Mouse (Mus musculus) MEL (cell line): ENCODE data around the gene Pls3. TPM values are rescaled to one million over a fixed set of nuclear protein-coding genes. Genes with fewer than 3 reads are reported as not detected.
A peak's percentile ranks its signal among the peaks of the same experiment; 100 is the strongest.

ENCODE experiments used
- DNase-seq: peaks from one replicate; pipeline ENCODE4 v3.0.0; 2011; ENCODE audit warnings: low read depth, low spot score
- H3K27ac ChIP-seq: 2 replicates; pipeline ENCODE4 v1.5.1; 2012; ENCODE audit warnings: low read depth, mild to moderate bottlenecking, control low read depth, low read length, moderate library complexity; ENCODE audit not compliant: control insufficient read depth
- H3K27me3 ChIP-seq, 2 experiments: fragments of 150-350 bp in 1 of 2; sonication (generic) in 1 of 2; 2 replicates each; pipeline ENCODE4 v1.6.1; 2012; ENCODE audit warnings: low read length in 2 of 2, mild to moderate bottlenecking in 2 of 2, improper control_type of control experiment in 1 of 2, moderate library complexity in 1 of 2; ENCODE audit not compliant: insufficient read depth in 2 of 2, control insufficient read depth in 1 of 2
- H3K36me3 ChIP-seq, 2 experiments: 2 replicates each; pipeline ENCODE4 v1.6.1; 2012 to 2014; ENCODE audit warnings: low read length in 2 of 2, improper control_type of control experiment in 1 of 2, inconsistent platforms in 1 of 2, mild to moderate bottlenecking in 1 of 2; ENCODE audit not compliant: insufficient read depth in 2 of 2, control insufficient read depth in 1 of 2
- H3K4me1 ChIP-seq, 2 experiments: fragments of 150-350 bp in 1 of 2; sonication (generic) in 1 of 2; 2 replicates each; pipeline ENCODE4 v1.6.1; 2012; ENCODE audit warnings: low read length in 2 of 2, improper control_type of control experiment in 1 of 2, mild to moderate bottlenecking in 1 of 2; ENCODE audit not compliant: insufficient read depth in 2 of 2, control insufficient read depth in 1 of 2
- H3K4me3 ChIP-seq, 2 experiments: fragments of 150-350 bp in 1 of 2; sonication (generic) in 1 of 2; 2 replicates each; pipeline ENCODE4 v1.5.1; 2012; ENCODE audit warnings: low read depth in 2 of 2, low read length in 2 of 2, mild to moderate bottlenecking in 2 of 2, moderate library complexity in 2 of 2, control low read depth in 1 of 2, improper control_type of control experiment in 1 of 2; ENCODE audit not compliant: control insufficient read depth in 1 of 2, insufficient read depth in 1 of 2
- H3K79me2 ChIP-seq: 2 replicates; pipeline ENCODE4 v1.6.1; 2012; ENCODE audit warnings: mild to moderate bottlenecking, low read length, moderate library complexity; ENCODE audit not compliant: control insufficient read depth, poor library complexity, insufficient read depth
- H3K9ac ChIP-seq: 2 replicates; pipeline ENCODE4 v1.6.1; 2012; ENCODE audit warnings: low read depth, mild to moderate bottlenecking, control low read depth, low read length, moderate library complexity; ENCODE audit not compliant: control insufficient read depth, poor library complexity, severe bottlenecking
- H3K9me3 ChIP-seq: fragments of 150-350 bp; sonication (generic); replicated peaks from 2 replicates; pipeline ENCODE4 v1.6.1; 2012; ENCODE audit warnings: mild to moderate bottlenecking, low read length, improper control_type of control experiment, moderate library complexity; ENCODE audit not compliant: insufficient read depth
- CHD2 ChIP-seq: IDR thresholded peaks from 2 replicates; pipeline ENCODE4 v1.6.1; 2011; ENCODE audit warnings: low read length, improper control_type of control experiment
- CTCF ChIP-seq, 3 experiments: IDR thresholded peaks in 2 of 3; conservative IDR thresholded peaks in 1 of 3; 2 replicates each; pipeline ENCODE4 v1.5.1; 2011 to 2012; ENCODE audit warnings: low read length in 3 of 3, low read depth in 2 of 3, mild to moderate bottlenecking in 2 of 3, improper control_type of control experiment in 1 of 3, inconsistent platforms in 1 of 3, mixed read lengths in 1 of 3, moderate library complexity in 1 of 3; ENCODE audit not compliant: control insufficient read depth in 1 of 3, insufficient read depth in 1 of 3, poor library complexity in 1 of 3, severe bottlenecking in 1 of 3
- ETS1 ChIP-seq: IDR thresholded peaks from 2 replicates; pipeline ENCODE4 v1.6.1; 2012; ENCODE audit warnings: low read depth, mild to moderate bottlenecking, inconsistent platforms, low read length, improper control_type of control experiment, moderate library complexity
- GATA1 ChIP-seq: IDR thresholded peaks from 2 replicates; pipeline ENCODE4 v1.6.1; 2011; ENCODE audit warnings: low read depth, low read length, improper control_type of control experiment
- HCFC1 ChIP-seq: IDR thresholded peaks from 2 replicates; pipeline ENCODE4 v1.6.1; 2012; ENCODE audit warnings: low read depth, mild to moderate bottlenecking, inconsistent platforms, low read length, improper control_type of control experiment, moderate library complexity
- JUND ChIP-seq: IDR thresholded peaks from 2 replicates; pipeline ENCODE4 v1.6.1; 2011; ENCODE audit warnings: low read depth, mild to moderate bottlenecking, improper control_type of control experiment, low read length
- KAT2A ChIP-seq: conservative IDR thresholded peaks from 2 replicates; pipeline ENCODE4 v1.6.1; 2012; ENCODE audit warnings: low read depth, low read length, improper control_type of control experiment, inconsistent platforms
- MAFK ChIP-seq: IDR thresholded peaks from 2 replicates; pipeline ENCODE4 v1.6.1; 2011; ENCODE audit warnings: low read depth, mild to moderate bottlenecking, low read length, improper control_type of control experiment, borderline replicate concordance
- MAZ ChIP-seq: IDR thresholded peaks from 2 replicates; pipeline ENCODE4 v1.6.1; 2012; ENCODE audit warnings: low read depth, mild to moderate bottlenecking, inconsistent platforms, low read length, improper control_type of control experiment
- MEF2A ChIP-seq: IDR thresholded peaks from 2 replicates; pipeline ENCODE4 v1.6.1; 2014; ENCODE audit warnings: low read depth, mild to moderate bottlenecking, inconsistent platforms, low read length, improper control_type of control experiment; ENCODE audit not compliant: poor library complexity, insufficient replicate concordance, severe bottlenecking; ENCODE audit errors: extremely low read depth
- MYB ChIP-seq: IDR thresholded peaks from 2 replicates; pipeline ENCODE4 v1.6.1; 2011; ENCODE audit warnings: mild to moderate bottlenecking, low read depth, low read length, improper control_type of control experiment
- NRF1 ChIP-seq: IDR thresholded peaks from 2 replicates; pipeline ENCODE4 v1.6.1; 2014; ENCODE audit warnings: low read depth, mild to moderate bottlenecking, inconsistent platforms, low read length, improper control_type of control experiment, moderate library complexity; ENCODE audit not compliant: poor library complexity, insufficient read depth, severe bottlenecking
- POLR2A ChIP-seq, 2 experiments: IDR thresholded peaks; 2 replicates each; pipeline ENCODE4 v1.6.1; 2011 to 2012; ENCODE audit warnings: low read length in 2 of 2, mild to moderate bottlenecking in 2 of 2, control low read depth in 1 of 2, improper control_type of control experiment in 1 of 2, low read depth in 1 of 2, moderate library complexity in 1 of 2; ENCODE audit not compliant: control insufficient read depth in 1 of 2, insufficient read depth in 1 of 2, poor library complexity in 1 of 2
- POLR2AphosphoS2 ChIP-seq: IDR thresholded peaks from 2 replicates; pipeline ENCODE4 v1.6.1; 2011; ENCODE audit warnings: low read length, improper control_type of control experiment
- POLR2AphosphoS5 ChIP-seq: IDR thresholded peaks from 2 replicates; pipeline ENCODE4 v1.6.1; 2012; ENCODE audit warnings: low read depth, borderline replicate concordance, mild to moderate bottlenecking, inconsistent platforms, low read length, moderate library complexity, mixed read lengths
- RAD21 ChIP-seq: IDR thresholded peaks from 2 replicates; pipeline ENCODE4 v1.6.1; 2011; ENCODE audit warnings: mild to moderate bottlenecking, low read depth, low read length, improper control_type of control experiment
- RCOR1 ChIP-seq: IDR thresholded peaks from 2 replicates; pipeline ENCODE4 v1.6.1; 2012; ENCODE audit warnings: low read depth, mild to moderate bottlenecking, inconsistent platforms, low read length, improper control_type of control experiment
- SMC3 ChIP-seq: IDR thresholded peaks from 2 replicates; pipeline ENCODE4 v1.6.1; 2011; ENCODE audit warnings: low read depth, low read length, improper control_type of control experiment
- TAL1 ChIP-seq: IDR thresholded peaks from 2 replicates; pipeline ENCODE4 v1.6.1; 2012; ENCODE audit warnings: mild to moderate bottlenecking, inconsistent platforms, low read length, moderate library complexity, mixed read lengths
- TCF12 ChIP-seq: IDR thresholded peaks from 2 replicates; pipeline ENCODE4 v1.6.1; 2014; ENCODE audit warnings: low read depth, mild to moderate bottlenecking, inconsistent platforms, low read length, improper control_type of control experiment, moderate library complexity
- UBTF ChIP-seq: IDR thresholded peaks from 2 replicates; pipeline ENCODE4 v1.6.1; 2012; ENCODE audit warnings: low read depth, mild to moderate bottlenecking, inconsistent platforms, low read length, improper control_type of control experiment, moderate library complexity, borderline replicate concordance; ENCODE audit not compliant: insufficient read depth
- USF1 ChIP-seq: IDR thresholded peaks from 2 replicates; pipeline ENCODE4 v1.6.1; 2014; ENCODE audit warnings: low read depth, mild to moderate bottlenecking, inconsistent platforms, low read length, improper control_type of control experiment, moderate library complexity
- USF2 ChIP-seq, 2 experiments: IDR thresholded peaks; 2 replicates each; pipeline ENCODE4 v1.6.1; 2011 to 2012; ENCODE audit warnings: improper control_type of control experiment in 2 of 2, low read length in 2 of 2, borderline replicate concordance in 1 of 2, inconsistent platforms in 1 of 2, low read depth in 1 of 2, mild to moderate bottlenecking in 1 of 2; ENCODE audit not compliant: insufficient read depth in 1 of 2
- ZC3H11A ChIP-seq: IDR thresholded peaks from 2 replicates; pipeline ENCODE4 v1.6.1; 2012; ENCODE audit warnings: low read depth, mild to moderate bottlenecking, inconsistent platforms, low read length, improper control_type of control experiment
- ZKSCAN1 ChIP-seq: IDR thresholded peaks from 2 replicates; pipeline ENCODE4 v1.6.1; 2012; ENCODE audit warnings: low read depth, mild to moderate bottlenecking, inconsistent platforms, low read length, improper control_type of control experiment, moderate library complexity
- ZNF384 ChIP-seq: IDR thresholded peaks from 2 replicates; pipeline ENCODE4 v1.6.1; 2012; ENCODE audit warnings: low read depth, mild to moderate bottlenecking, inconsistent platforms, low read length, improper control_type of control experiment
- polyA plus RNA-seq, 2 experiments: library from polyadenylated mRNA; stranded (reverse) in 1 of 2; unstranded in 1 of 2; fragments of >175 nt in 1 of 2; fragments of >200 nt in 1 of 2; gene quantifications; 2 replicates each; pipeline versions ENCODE4 v1.2.1 to v1.2.4; 2012; ENCODE audit warnings: low replicate concordance in 2 of 2, low read depth in 1 of 2; ENCODE audit not compliant: insufficient read length in 2 of 2, insufficient read depth in 1 of 2, missing spikeins in 1 of 2
- total RNA-seq: library from RNA; depleted of rRNA; stranded (reverse); fragments of 300-350 nt; gene quantifications from 2 replicates; pipeline ENCODE4 v1.2.3, GENCODE M21; 2012

Pls3 gene
- total and polyA plus RNA-seq, 3 experiments = 1.7 to 4.3 TPM; not detected in 1

DNA sequence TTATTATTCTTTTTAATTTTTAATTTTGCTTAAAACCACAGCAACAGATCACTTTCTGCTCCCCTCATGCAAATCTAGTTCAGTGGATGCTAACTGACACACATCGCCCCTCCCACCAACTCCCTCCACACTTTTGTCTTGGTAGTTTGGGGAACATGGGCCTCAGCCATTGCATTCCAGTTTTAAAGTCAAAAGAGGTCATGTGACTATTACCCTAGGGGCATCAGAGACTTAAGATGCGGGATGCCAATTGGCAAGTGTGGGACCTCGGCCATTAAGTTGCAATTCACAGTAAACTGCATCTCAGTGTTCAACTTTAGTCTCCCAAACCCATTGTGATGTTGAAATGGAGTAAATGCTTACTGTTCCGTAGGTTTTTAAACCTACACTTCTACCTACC lies 1.7 kb downstream of the Pls3 start:
- Histone ChIP-seq H3K9ac (no peak overlapping the region), H3K79me2 (no peaks in the 10 kb centered on the region), H3K36me3 (no peaks in the 10 kb centered on the region; a peak in 1 of 4 replicates), H3K4me3 (no peak overlapping the region), H3K9me3 (no peaks in the 10 kb centered on the region), H3K4me1 (0 out of 4 replicates have a peak, but pooled peaks cover 0 to 4% of the 10 kb centered on the region in 2 experiments), H3K27ac (no peak overlapping the region), H3K27me3 (no peaks in the 10 kb centered on the region)
- DNase-seq = no peak
- no peak for TF ChIP-seq SMC3
- no peak for TF ChIP-seq NRF1
- TF ChIP-seq GATA1 = no peak
- TF ChIP-seq ZNF384 = no peak
- TF ChIP-seq MAZ = no peak
- no peak for TF ChIP-seq HCFC1
- TF ChIP-seq USF1 = no peak
- TF ChIP-seq UBTF = no peak
- no peak for TF ChIP-seq USF2 (IDR thresholded peaks at IDR 0.05; ENCODE audit: borderline replicate concordance in 1 of 2, insufficient read depth in 1 of 2, low read depth in 1 of 2, low read length in 2 of 2)
- no peak for TF ChIP-seq JUND
- no peak for TF ChIP-seq ZC3H11A

DNA sequence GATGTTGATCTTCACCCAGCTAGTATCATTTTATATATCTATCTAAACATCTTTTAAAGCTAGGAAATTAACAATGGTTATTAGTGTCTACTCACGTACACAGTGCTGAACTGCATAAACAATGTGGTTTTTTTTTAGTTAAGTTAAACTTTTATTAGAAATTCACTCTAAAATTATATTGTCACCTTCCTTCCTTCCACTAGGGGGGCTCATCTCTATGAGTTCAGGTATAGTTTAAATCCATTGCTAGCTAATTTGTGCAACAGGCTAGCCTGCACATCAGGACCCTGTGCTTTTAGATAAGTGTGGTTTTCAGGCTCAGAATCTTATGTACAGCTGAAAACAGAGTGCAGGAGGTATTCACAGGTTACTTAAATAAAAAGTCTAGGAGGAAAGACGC lies 3.1 kb downstream of the Pls3 start:
- H3K36me3 ChIP-seq = no peaks in the 10 kb centered on the region; a peak in 1 of 4 replicates
- no peaks in the 10 kb centered on the region for H3K27me3 ChIP-seq
- peak in 1 of 3 experiments; percentile 33; a peak in 1 of 6 replicates for TF ChIP-seq CTCF (IDR thresholded peaks at IDR 0.05 in 2 of 3, conservative IDR thresholded peaks at IDR 0.05 in 1 of 3; ENCODE audit: control insufficient read depth in 1 of 3, insufficient read depth in 1 of 3, low read depth in 2 of 3, low read length in 3 of 3, poor library complexity in 1 of 3, severe bottlenecking in 1 of 3)
- peak; percentile 6 for TF ChIP-seq RAD21
- TF ChIP-seq POLR2AphosphoS5 = no peak
- H3K9ac ChIP-seq = no peak overlapping the region
- 0 out of 4 replicates have a peak, but pooled peaks cover 0 to 4% of the 10 kb centered on the region in 2 experiments for H3K4me1 ChIP-seq
- DNase-seq = peak; percentile 27
- no peaks in the 10 kb centered on the region for H3K9me3 ChIP-seq
- H3K27ac ChIP-seq = no peak overlapping the region
- H3K79me2 ChIP-seq = no peaks in the 10 kb centered on the region
- no peak overlapping the region for H3K4me3 ChIP-seq

- Histone ChIP-seq H3K4me3 (no peak overlapping the region), H3K9me3 (no peaks in the 10 kb centered on the region), H3K27ac (no peak overlapping the region), H3K9ac (no peak overlapping the region), H3K4me1 (no peaks in the 10 kb centered on the region), H3K27me3 (no peaks in the 10 kb centered on the region), H3K36me3 (no peaks in the 10 kb centered on the region), H3K79me2 (no peaks in the 10 kb centered on the region)
- no peak for DNase-seq
- TF ChIP-seq HCFC1 = no peak
- no peak for TF ChIP-seq SMC3
- no peak for TF ChIP-seq KAT2A
- no peak for TF ChIP-seq MYB
- no peak for TF ChIP-seq POLR2AphosphoS2
- TF ChIP-seq TAL1 = no peak
- no peak for TF ChIP-seq TCF12
- TF ChIP-seq POLR2AphosphoS5 = no peak
- no peak for TF ChIP-seq USF2 (IDR thresholded peaks at IDR 0.05; ENCODE audit: borderline replicate concordance in 1 of 2, insufficient read depth in 1 of 2, low read depth in 1 of 2, low read length in 2 of 2)
- TF ChIP-seq RCOR1 = no peak
- no peak for TF ChIP-seq MAFK
- TF ChIP-seq ETS1 = no peak
- no peak for TF ChIP-seq ZKSCAN1
- no peak for TF ChIP-seq JUND
- no peak for TF ChIP-seq CHD2
- no peak for TF ChIP-seq POLR2A (IDR thresholded peaks at IDR 0.05; ENCODE audit: control insufficient read depth in 1 of 2, insufficient read depth in 1 of 2, low read depth in 1 of 2, low read length in 2 of 2, poor library complexity in 1 of 2)
- no peak for TF ChIP-seq MEF2A
These were observed 13.3 kb downstream of the Pls3 start for GRCm38 (mm10) chrX:75861715-75862114.
